Mouse (Mus musculus) effector memory CD4-positive, alpha-beta T cell, adult 7 months (primary cell): ENCODE data around the gene Tsacc. TPM values are rescaled to one million over a fixed set of nuclear protein-coding genes. Genes with fewer than 3 reads are reported as not detected.

ENCODE experiments used
- polyA plus RNA-seq: library from polyadenylated mRNA; unstranded; fragments of 100-300 nt; shearing (Covaris generic); gene quantifications from one replicate; pipeline ENCODE4 v1.2.1, GENCODE M21; 2017

Tsacc gene
- polyA plus RNA-seq, result 4.1 TPM

DNA sequence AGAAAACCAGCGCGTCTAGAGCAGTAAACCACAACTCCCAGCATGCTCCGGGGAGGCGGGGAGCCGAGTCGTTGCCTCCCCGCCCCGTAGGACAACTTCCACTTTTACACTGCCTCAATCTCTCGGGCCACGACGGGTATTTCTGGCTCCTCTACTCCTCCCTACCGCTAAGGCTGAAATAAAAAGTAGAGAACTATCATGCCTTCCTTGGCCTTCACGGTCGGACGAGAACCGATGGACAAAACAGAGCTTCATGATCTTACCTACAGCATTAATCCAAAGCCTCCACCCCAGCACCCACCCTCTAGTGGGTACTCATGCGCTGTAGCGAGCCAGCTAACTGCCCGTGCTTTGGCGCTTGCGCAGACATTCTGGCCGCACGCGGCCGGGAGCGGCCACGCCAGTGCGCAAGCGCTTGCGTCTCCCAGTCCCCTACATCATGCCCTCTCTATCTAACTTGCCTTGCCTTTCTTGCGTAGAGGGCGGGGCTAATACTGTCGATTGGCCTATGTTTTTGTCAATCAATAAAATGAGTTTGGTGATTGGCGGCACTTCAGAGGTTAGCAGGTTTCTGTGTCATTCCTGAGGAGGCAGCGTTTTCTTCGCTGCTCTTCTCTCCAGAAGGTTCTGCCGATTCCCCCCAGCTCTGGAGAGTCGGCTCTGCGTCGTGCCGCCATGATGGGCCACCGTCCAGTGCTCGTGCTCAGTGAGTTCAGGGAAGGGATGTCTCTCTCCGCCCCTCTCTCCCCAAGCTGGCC, at the start of gene Tsacc, which contains the start of gene Cct3:
TSS of gene Tsacc (minus strand) at position 439 of the 758 bp plus-strand sequence.
TSS of gene Cct3 (plus strand) at position 556 of the 758 bp plus-strand sequence.

DNA sequence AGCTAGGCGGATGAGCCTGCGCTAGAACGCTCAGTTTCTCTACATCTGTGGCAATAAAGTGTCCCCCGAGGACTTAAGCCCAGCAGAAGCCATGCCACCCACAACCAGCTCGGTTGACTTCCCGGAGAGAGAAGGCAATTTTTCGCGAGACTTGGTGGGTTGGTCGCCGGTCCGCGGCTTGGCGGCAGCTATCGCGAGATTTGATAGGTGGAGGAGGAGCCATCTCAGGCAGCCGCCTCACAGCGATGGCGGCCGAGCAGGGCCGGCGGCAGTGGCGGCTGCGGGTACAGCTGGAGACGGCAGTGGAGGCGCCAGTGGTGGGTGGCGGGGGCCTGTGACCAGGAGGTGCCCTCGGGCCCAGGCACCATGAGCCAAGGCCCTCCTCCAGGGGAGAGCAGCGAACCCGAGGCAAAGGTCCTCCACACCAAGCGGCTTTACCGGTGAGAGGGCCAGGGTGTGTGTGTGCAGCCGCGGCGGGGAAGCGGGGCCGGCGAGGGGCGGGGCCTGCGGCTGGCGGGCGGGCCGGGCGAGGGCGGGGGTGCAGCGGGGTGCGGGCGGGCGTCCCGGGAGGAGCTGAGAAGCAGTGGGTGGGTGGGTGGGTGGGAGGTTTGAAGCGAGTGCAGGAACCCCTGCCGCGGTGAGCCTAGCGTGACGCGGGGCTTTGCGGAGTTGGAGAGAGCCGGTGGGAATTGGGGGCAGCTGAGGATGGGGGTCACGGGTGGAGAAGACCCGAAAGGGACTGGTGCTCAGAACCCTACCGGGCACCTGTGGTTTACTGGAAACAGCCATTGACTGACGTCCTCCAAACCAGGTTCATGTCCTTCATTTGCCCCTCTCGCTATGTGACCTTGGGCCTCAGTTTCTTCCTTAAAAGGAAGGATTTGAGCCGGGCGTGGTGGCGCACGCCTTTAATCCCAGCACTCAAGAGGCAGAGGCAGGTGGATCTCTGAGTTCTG, 39.5 kb upstream of the Tsacc start, which contains the start of the genes Tmem79 and Smg5:
TSS of gene Tmem79 (minus strand) at position 91 of the 956 bp plus-strand sequence.
TSS of gene Smg5 (plus strand) at position 203 of the 956 bp plus-strand sequence.

DNA sequence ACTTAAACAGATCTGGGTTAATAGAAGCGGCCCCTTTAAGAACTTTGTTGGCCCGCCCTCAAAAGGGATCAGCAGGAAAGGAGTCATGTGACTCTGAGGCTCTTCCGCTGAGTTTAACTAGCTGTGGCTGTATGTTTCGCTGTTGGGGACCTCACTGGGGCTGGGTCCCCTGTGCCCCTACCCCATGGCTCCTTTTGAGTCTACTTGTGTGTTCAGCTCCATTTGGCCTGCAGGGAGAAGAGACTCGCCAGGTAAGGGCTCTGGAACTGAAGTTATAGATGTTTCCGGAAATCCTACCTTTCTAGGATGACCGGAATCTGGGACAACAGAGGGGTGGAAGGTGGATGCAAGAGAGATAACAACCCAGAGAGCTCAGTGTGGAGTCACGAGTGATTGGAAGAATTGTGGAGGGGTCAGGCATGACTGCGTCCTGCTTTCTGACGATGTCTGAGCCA, 28.2 kb upstream of the Tsacc start, which contains the start of gene Glmp:
TSS of gene Glmp (plus strand) at position 73 of the 455 bp plus-strand sequence.

DNA sequence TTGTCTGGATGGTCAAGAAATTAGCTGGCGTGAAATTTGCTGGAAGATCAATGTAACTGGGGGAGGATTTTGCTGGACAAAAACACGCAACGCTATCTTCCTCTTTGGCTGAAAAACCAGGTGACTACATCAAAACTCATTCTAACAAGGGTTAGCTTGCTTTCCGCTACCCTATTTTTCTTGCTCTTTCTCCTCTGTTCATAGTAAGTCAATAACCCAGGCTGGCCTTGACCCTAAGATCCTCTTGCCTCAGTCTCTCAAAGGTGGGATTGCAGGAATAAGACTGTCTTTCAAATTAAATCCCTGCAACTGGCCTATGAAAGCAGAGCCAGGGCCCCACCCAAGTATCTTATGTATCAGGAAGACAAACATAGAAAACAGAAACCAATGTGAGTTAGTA, 9.7 kb downstream of the Tsacc start, which contains the start of gene Gm38392:
TSS of gene Gm38392 (minus strand) at position 101 of the 400 bp plus-strand sequence.

DNA sequence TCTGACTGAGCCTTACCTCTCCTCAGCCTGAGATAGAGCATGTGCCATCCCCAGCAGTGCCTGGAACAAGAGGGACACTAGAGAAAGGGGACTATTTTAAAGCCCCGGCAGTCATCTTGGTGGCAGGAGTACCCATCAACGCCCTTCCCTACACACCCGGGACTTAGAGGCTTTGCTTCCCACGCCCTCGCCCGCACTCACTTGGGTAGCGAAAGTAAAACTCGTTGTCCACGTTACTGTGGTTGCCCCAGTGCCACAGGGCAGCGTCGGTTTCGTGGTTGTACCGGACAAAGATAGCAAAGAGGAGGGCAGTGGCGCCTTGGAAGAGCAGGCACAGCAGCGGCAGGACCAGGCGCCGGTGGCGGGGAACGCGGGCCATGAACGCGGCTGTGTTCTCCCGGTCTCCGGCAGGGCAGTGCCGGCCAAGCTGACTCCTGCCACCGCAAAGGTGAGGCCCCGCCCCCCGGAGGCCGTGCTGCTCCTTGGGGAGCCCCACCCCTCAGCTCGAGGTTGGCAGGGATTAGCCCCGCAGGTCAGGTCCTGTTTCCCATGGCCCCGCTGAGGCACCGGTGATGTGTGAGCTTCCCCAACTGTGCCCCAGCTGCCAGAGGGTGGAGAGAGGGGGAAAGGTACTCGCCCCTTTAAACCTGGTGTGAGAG, 42.4 kb downstream of the Tsacc start, which contains the start of gene Rhbg:
TSS of gene Rhbg (minus strand) at position 442 of the 659 bp plus-strand sequence.

Other genes with a start within 250 kb of the Tsacc start
- 47.5 TPM for gene Naxe, start 238.5 kb downstream of the Tsacc start, polyA plus RNA-seq
- gene Ttc24, start 218.7 kb downstream of the Tsacc start, polyA plus RNA-seq, result not detected
- gene Iqgap3, start 215.0 kb downstream of the Tsacc start, polyA plus RNA-seq, result 0.30 TPM
- gene Mef2d, start 154.6 kb downstream of the Tsacc start, polyA plus RNA-seq, result 168 TPM
- not detected for gene Rhbg, start 42.3 kb downstream of the Tsacc start, polyA plus RNA-seq
- not detected for gene Gm38392, start 9.8 kb downstream of the Tsacc start, polyA plus RNA-seq
- 309 TPM for gene Cct3, start 117 bp upstream of the Tsacc start, polyA plus RNA-seq
- 191 TPM for gene Glmp, start 28.0 kb upstream of the Tsacc start, polyA plus RNA-seq
- gene Tmem79, start 39.1 kb upstream of the Tsacc start, polyA plus RNA-seq, result 0.46 TPM
- 35.6 TPM for gene Smg5, start 39.3 kb upstream of the Tsacc start, polyA plus RNA-seq
- not detected for gene Paqr6, start 67.6 kb upstream of the Tsacc start, polyA plus RNA-seq
- gene Bglap3, start 75.7 kb upstream of the Tsacc start, polyA plus RNA-seq, result not detected
- not detected for gene Bglap2, start 81.7 kb upstream of the Tsacc start, polyA plus RNA-seq
- not detected for gene Bglap, start 87.5 kb upstream of the Tsacc start, polyA plus RNA-seq
- gene Pmf1, start 113.3 kb upstream of the Tsacc start, polyA plus RNA-seq, result 30.9 TPM
- 14.6 TPM for gene Slc25a44, start 128.1 kb upstream of the Tsacc start, polyA plus RNA-seq
- gene Sema4a, start 164.2 kb upstream of the Tsacc start, polyA plus RNA-seq, result 162 TPM
- gene Lmna, start 213.0 kb upstream of the Tsacc start, polyA plus RNA-seq, result 189 TPM
- 0.06 TPM for gene Mex3a, start 235.4 kb upstream of the Tsacc start, polyA plus RNA-seq